Mouse (Mus musculus) ES-E14 (cell line): ENCODE results near the gene Slc31a2.

ENCODE experiments used
- CHD2 ChIP-seq: IDR thresholded peaks from 2 replicates; pipeline ENCODE4 v1.6.1; 2014; ENCODE audit warnings: mild to moderate bottlenecking, low read depth, low read length, inconsistent platforms
- ZC3H11A ChIP-seq: IDR thresholded peaks from 2 replicates; pipeline ENCODE4 v1.6.1; 2012; ENCODE audit warnings: low read depth, mild to moderate bottlenecking, inconsistent platforms, low read length, borderline replicate concordance

- TF ChIP-seq CHD2 (no peak), ZC3H11A (no peak)
Measured at GRCm38 (mm10) chr4:62277222-62277621, 14.9 kb downstream of the Slc31a2 start.
